Mouse (Mus musculus) midbrain, postnatal 0 days (tissue): ENCODE measurements around the gene Rcvrn. TPM values are rescaled to one million over a fixed set of nuclear protein-coding genes. Genes with fewer than 3 reads are reported as not detected.
A peak's percentile ranks its signal among the peaks of the same experiment; 100 is the strongest.

Experiments
- ATAC-seq: fragments of 200-750 bp; cut with Nextera tagmentation; 2 replicates; pipeline ENCODE4 v1.8.0; 2017; ENCODE audit warnings: moderate number of reproducible peaks, mild to moderate bottlenecking, moderate TSS enrichment, moderate library complexity; ENCODE audit not compliant: low FRiP score
- DNase-seq: peaks from one replicate; pipeline ENCODE4 v3.0.0-alpha.2; 2015; ENCODE audit warnings: low spot score
- H3K27ac ChIP-seq: fragments of 300-500 bp; sonication (generic); 2 replicates; pipeline ENCODE4 v1.5.1; 2014; ENCODE audit warnings: low read depth, mild to moderate bottlenecking, low read length, mixed read lengths
- H3K27me3 ChIP-seq: fragments of 300-500 bp; sonication (generic); 2 replicates; pipeline ENCODE4 v1.6.1; 2014; ENCODE audit warnings: low read length, control low read depth, mixed read lengths; ENCODE audit not compliant: insufficient read depth
- H3K36me3 ChIP-seq: fragments of 300-500 bp; sonication (generic); 2 replicates; pipeline ENCODE4 v1.6.1; 2014; ENCODE audit warnings: low read length, control low read depth, mixed read lengths; ENCODE audit not compliant: insufficient read depth
- H3K4me1 ChIP-seq: fragments of 300-500 bp; sonication (generic); 2 replicates; pipeline ENCODE4 v1.6.1; 2014; ENCODE audit warnings: mild to moderate bottlenecking, control low read depth, antibody characterized with exemption, low read length, mixed read lengths; ENCODE audit not compliant: insufficient read depth
- H3K4me2 ChIP-seq: fragments of 300-500 bp; sonication (generic); 2 replicates; pipeline ENCODE4 v1.6.1; 2014; ENCODE audit warnings: low read depth, mild to moderate bottlenecking, low read length, mixed read lengths; ENCODE audit not compliant: poor library complexity, severe bottlenecking
- H3K4me3 ChIP-seq: fragments of 300-500 bp; sonication (generic); 2 replicates; pipeline ENCODE4 v1.5.1; 2014; ENCODE audit warnings: low read depth, mild to moderate bottlenecking, low read length, moderate library complexity
- H3K9ac ChIP-seq: fragments of 300-500 bp; sonication (generic); replicated peaks from 2 replicates; pipeline ENCODE4 v1.6.1; 2014; ENCODE audit warnings: mild to moderate bottlenecking, low read length, moderate library complexity, mixed read lengths; ENCODE audit not compliant: poor library complexity, severe bottlenecking
- H3K9me3 ChIP-seq: fragments of 300-500 bp; sonication (generic); 2 replicates; pipeline ENCODE4 v1.6.1; 2016; ENCODE audit warnings: low read length, control low read depth
- CTCF ChIP-seq: IDR thresholded peaks from 2 replicates; pipeline ENCODE4 v1.5.1; 2016; ENCODE audit warnings: antibody characterized with exemption, mild to moderate bottlenecking
- WGBS: fragments of 180-500 bp; shearing (Covaris S2); extraction: QIAGEN DNeasy Blood & Tissue Kit; methylation state at CpG from one replicate; pipeline ENCODE4 v1.1.7; 2014; 5-methylcytosine and 5-hydroxymethylcytosine counted together
- polyA plus RNA-seq: library from polyadenylated mRNA; unstranded; fragments of >200 nt; fragmentation: Nextera tagmentation; extraction: Ambion mirVana; gene quantifications from 2 replicates; pipeline ENCODE4 v1.2.1, GENCODE M21; 2015
- total RNA-seq: library from RNA; depleted of rRNA; stranded (reverse); fragments of >200 nt; gene quantifications from 2 replicates; pipeline ENCODE4 v1.2.3, GENCODE M21; 2014

Gene Rcvrn
- total and polyA plus RNA-seq, 2 experiments from 2014 or later = not detected

GRCm38 (mm10) chr11:67675562-67676540 lies 19.3 kb upstream of the Rcvrn start:
- ATAC-seq (no peak; the same call in 1 of the 2 replicates), DNase-seq (peak; percentile 91)
- TF ChIP-seq CTCF = peak; percentile 99
- Histone ChIP-seq H3K4me2 (no peak overlapping the region), H3K27me3 (no peaks in the 10 kb centered on the region), H3K4me1 (no peaks in the 10 kb centered on the region), H3K27ac (no peak overlapping the region), H3K9ac (no peak overlapping the region), H3K4me3 (no peak overlapping the region), H3K36me3 (no peaks in the 10 kb centered on the region), H3K9me3 (no peaks in the 10 kb centered on the region)
- 64% methylated on average over 12 of the region's 12 CpGs for WGBS

- no peaks in the 10 kb centered on the region for H3K36me3 ChIP-seq
- WGBS = 80% methylated on average over 5 of the region's 5 CpGs
- H3K9ac ChIP-seq = no peak overlapping the region
- TF ChIP-seq CTCF = no peak
- no peaks in the 10 kb centered on the region for H3K9me3 ChIP-seq
- H3K4me3 ChIP-seq = no peak overlapping the region
- no peak overlapping the region for H3K27ac ChIP-seq
- no peaks in the 10 kb centered on the region for H3K4me1 ChIP-seq
- H3K4me2 ChIP-seq = no peak overlapping the region
- no peak for ATAC-seq
- DNase-seq = no peak
- H3K27me3 ChIP-seq = no peaks in the 10 kb centered on the region
These were observed 15.8 kb upstream of the Rcvrn start for GRCm38 (mm10) chr11:67679300-67679699.

- no peaks in the 10 kb centered on the region for H3K9me3 ChIP-seq
- WGBS = 83% methylated on average over 2 of the region's 2 CpGs
- no peaks in the 10 kb centered on the region for H3K4me1 ChIP-seq
- H3K27me3 ChIP-seq = no peaks in the 10 kb centered on the region
- TF ChIP-seq CTCF = no peak
- ATAC-seq (no peak), DNase-seq (no peak)
- H3K4me2 ChIP-seq = no peak overlapping the region
- H3K4me3 ChIP-seq = no peak overlapping the region
- H3K27ac ChIP-seq = no peak overlapping the region
- no peak overlapping the region for H3K9ac ChIP-seq
- H3K36me3 ChIP-seq = no peaks in the 10 kb centered on the region
These were observed 15.2 kb upstream of the Rcvrn start for GRCm38 (mm10) chr11:67679930-67680329.

- ATAC-seq (no peak), DNase-seq (no peak)
- H3K4me3 ChIP-seq = no peak overlapping the region
- H3K4me1 ChIP-seq = no peaks in the 10 kb centered on the region
- no peak for TF ChIP-seq CTCF
- no peak overlapping the region for H3K4me2 ChIP-seq
- H3K27me3 ChIP-seq = no peaks in the 10 kb centered on the region
- peaks cover 3% of the 10 kb centered on the region; the same call in 1 of the 2 replicates for H3K36me3 ChIP-seq
- no peaks in the 10 kb centered on the region for H3K9me3 ChIP-seq
- no peak overlapping the region for H3K9ac ChIP-seq
- H3K27ac ChIP-seq = no peak overlapping the region
- 87% methylated on average over 3 of the region's 3 CpGs for WGBS
These were observed 13.3 kb upstream of the Rcvrn start for GRCm38 (mm10) chr11:67681871-67682270.

GRCm38 (mm10) chr11:67686109-67686508 lies 9.0 kb upstream of the Rcvrn start:
- Histone ChIP-seq H3K27ac (peak overlapping the region; percentile 39), H3K4me3 (no peak overlapping the region), H3K9ac (no peak overlapping the region), H3K36me3 (peaks cover 3% of the 10 kb centered on the region; the same call in 1 of the 2 replicates), H3K4me2 (no peak overlapping the region), H3K4me1 (no peaks in the 10 kb centered on the region), H3K9me3 (no peaks in the 10 kb centered on the region), H3K27me3 (no peaks in the 10 kb centered on the region)
- peak; percentile 65; the same call in 1 of the 2 replicates for ATAC-seq
- TF ChIP-seq CTCF = no peak
- WGBS = 49% methylated on average over 2 of the region's 2 CpGs
- peak; percentile 40 for DNase-seq

- Histone ChIP-seq H3K4me1 (no peaks in the 10 kb centered on the region), H3K27ac (no peak overlapping the region), H3K9me3 (no peaks in the 10 kb centered on the region), H3K36me3 (no peaks in the 10 kb centered on the region), H3K4me2 (no peak overlapping the region), H3K4me3 (no peak overlapping the region), H3K27me3 (no peaks in the 10 kb centered on the region), H3K9ac (no peak overlapping the region)
- ATAC-seq (no peak), DNase-seq (peak; percentile 19)
- WGBS = 88% methylated on average over 4 of the region's 4 CpGs
- no peak for TF ChIP-seq CTCF
These were observed 17.9 kb downstream of the Rcvrn start for GRCm38 (mm10) chr11:67712976-67713375.
